Mouse (Mus musculus) ovary, adult 18-20 months (tissue): Measurements from ENCODE around the gene Mrpl40.
"Not testable (repeated sequence)": the region's sequence is repeated elsewhere in the genome, so short reads cannot be mapped to it uniquely, and the experiment has no call there.

Experiments
- DNase-seq: peaks from one replicate; pipeline ENCODE4 v3.0.0; 2022; ENCODE audit warnings: low spot score, mixed read lengths

Gene Mrpl40

DNA sequence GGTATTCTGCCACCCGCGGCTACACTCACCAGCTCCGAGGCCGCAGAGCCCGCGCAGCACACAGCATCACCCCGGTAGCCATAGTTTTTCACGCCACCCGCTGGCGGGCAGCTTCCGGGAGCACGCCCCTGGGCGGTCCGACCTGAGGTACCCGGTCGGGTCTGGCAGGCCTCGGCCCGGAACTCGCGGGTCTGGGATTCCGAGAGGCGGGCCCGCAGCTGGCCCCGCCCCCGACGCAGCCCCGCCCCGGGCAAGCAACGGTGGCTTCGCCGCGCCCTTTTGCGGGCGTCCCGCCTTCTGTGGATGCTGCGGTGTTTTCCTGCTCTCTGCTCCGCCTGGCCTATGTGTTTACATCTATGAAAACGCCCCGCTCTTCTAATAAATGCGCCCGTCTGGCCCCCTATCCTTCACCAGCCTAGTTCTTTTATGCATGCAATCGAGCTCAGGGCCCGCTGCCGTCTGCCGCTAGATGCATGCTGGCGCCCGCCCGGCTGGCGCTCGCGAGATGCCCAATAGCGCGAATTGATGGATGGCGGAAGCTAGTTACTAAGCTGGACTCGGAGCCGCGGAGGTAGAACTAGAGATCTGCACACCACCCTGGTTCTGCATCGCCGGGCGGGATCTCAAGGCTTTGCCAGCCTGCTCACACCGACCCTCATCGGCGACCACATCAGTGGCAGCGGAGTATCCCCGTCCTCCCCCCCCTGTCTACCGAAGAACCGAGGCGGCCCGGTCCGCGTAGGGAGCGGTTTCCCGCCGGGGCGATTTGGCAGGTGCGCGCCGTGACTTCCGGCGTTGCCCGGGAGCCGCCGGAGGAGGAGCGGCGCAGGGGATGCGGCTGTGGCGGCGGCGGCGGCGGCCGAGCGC lies at the start of gene Mrpl40, which contains the start of gene Hira:
TSS of gene Mrpl40 (minus strand) at position 421 of the 867 bp plus-strand sequence.
TSS of gene Hira (plus strand) at position 596 of the 867 bp plus-strand sequence.
- peak; percentile 95 for DNase-seq

DNA sequence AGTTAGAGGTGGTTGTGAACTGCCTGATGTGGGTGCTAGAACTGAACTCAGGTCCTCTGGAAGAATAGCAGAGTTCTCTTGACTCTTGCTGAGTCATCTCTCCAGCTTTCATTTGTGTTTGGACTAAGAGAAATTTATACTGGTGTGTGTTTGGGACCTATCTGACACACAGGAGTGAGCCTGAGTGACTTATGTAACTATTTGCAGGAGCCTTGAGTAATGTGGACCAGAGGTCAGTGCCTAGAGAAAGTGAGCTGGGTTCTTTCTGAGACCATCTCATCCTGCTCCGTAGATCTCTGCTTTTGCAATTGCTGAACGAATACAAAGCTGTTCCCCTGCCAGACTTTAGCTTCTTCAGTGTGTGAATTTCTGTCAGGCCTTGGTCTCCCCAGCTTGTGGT lies 45.1 kb upstream of the Mrpl40 start:
- DNase-seq, result no peak

DNA sequence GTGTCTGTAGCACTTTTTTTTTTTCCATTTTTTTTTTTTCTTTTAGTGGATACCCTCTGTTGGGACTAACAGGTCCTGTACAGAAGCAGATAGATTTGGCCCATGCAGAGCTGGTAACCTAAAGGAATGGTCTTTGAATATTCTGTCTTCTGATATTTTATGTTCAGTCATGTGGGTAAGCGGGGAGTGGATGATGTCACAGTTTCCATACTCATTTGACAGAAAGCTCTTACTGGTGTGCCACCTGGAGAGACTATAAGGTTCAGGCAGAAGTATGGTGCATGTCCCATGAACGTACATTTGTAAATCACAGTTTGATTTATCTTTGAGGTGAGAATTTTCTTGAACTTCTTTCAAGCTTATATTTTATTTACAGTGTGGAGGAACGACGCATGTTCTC lies 39.4 kb upstream of the Mrpl40 start:
- DNase-seq, result no peak

DNA sequence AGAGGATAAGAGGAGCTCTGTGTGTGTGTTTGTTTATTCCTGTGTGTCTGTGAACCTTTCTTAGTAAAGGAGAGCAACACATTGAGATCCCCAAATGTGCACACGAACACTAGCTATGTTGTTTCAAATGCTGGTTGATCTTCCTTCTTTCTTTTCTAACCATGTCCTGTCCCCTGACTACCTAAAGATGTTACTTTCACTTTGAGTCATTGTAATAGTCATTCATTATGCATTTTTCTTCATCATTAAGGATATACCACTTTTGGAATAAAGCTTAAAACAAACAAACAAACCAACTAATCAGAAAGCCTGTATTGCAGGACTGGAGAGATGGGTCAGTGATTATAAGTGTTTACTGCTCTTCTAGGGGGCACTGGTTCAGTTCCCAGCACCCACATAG lies 29.0 kb upstream of the Mrpl40 start:
- no peak for DNase-seq

DNA sequence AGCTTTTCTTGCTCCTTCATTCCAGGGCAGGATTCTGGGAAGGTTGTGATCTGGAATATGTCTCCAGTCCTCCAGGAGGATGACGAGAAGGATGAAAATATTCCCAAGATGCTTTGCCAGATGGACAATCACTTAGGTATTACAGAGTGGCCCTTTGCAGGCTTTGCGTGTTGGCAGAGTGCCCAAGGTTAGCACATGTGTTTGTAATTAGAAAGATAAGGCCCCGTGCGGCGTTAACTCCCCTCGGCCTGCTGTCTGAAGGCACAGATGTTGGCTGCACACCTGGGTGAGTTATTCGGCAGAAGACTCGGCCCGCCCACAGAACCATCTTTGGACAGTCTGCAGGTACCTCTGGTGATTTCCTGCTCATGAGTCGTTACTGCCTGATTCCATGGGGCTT lies 19.8 kb upstream of the Mrpl40 start:
- peak; percentile 8 for DNase-seq

DNA sequence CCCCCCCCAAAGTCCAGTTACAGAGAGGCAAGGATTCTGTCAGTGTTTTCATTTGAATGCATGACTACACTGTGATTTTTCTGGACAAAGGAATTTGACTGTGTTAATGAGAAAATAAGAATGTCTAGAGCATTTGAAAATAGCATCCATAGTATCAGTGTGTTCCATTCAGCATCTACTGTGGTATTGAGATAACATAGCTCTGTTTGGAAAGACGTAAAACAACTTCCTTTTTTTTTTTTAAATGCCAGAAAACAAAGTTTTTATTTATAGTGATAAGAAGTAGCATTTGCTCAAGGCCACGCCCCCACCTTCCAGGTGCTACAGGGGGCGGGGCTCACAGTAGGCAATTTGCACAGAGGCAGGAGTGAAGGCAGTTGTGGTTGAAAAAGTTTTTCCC lies 18.6 kb upstream of the Mrpl40 start:
- DNase-seq, result no peak

DNA sequence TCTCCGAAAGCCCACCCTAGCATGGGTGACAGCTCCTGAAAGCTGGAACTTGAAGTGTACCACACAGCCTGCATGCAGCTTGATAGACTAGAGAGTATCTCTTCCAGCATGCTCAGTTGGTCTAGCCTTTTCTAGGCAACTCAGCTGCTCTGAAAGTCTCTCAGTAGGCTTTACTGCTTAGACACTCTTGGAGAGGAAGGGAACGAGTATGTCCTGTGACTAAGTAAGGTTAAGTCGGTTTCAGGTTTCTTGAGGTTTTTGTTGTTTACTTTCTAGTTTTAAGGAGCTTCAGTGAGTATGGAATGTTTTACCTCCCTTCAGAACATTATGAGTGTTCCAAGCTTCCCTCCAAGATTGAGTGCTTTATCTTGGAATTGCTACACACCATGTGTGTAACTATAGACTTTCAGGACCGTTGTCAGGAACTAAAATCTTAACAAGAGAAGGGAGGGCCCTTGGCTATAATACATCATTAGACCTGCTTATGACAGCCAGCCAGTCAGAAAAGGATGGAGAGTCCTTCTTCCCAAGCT lies 17.2 kb upstream of the Mrpl40 start:
- DNase-seq, result no peak

DNA sequence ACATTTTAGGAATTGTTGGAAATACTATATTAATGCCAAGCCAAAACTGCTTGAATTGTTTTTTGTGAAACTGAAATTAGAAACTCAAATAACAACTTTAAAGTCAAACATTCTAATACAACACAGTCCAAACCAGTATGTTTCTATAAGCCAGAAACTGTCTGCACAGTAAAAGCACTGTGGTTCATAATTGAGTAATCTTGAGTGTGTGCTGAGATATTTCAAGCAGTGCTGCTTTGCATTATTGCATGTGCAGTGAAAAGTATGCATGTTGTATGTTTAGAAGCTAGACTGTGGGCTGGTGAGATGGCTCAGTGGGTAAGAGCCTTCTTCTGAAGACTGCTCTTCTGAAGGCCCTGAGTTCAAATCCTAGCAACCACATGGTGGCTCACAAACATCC lies 7.4 kb upstream of the Mrpl40 start:
- DNase-seq, result no peak

DNA sequence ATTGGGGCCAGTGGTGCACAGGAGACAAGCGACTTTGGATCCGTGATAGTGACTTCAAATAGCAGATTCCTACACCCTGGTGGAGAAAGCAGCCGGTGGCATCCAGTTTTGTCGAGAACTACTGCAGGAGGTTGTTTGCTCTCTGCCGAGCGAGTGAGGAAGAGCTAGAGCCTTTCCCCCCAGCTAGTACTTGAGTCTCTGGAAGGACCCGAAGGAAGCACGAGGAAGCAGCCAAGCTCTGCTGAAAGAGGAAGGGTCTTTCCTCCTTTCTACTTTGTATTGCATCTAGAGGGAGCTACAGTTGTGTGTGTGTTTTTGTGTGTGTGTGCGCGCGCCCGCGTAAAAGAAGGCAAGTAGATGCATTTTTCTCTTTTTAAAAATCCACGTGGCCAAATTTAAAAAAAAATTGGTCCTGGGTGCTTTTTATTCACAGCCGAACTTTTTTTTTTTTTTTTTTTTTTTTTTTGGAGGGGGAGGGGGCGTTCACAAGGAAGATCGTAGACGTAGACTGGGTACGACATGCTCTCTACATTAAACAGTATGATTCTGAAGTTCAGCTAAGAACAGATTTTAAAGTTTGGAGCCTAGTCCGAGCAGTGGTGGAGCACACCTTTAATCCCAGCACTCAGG lies 1.5 kb upstream of the Mrpl40 start:
- DNase-seq, result no peak

DNA sequence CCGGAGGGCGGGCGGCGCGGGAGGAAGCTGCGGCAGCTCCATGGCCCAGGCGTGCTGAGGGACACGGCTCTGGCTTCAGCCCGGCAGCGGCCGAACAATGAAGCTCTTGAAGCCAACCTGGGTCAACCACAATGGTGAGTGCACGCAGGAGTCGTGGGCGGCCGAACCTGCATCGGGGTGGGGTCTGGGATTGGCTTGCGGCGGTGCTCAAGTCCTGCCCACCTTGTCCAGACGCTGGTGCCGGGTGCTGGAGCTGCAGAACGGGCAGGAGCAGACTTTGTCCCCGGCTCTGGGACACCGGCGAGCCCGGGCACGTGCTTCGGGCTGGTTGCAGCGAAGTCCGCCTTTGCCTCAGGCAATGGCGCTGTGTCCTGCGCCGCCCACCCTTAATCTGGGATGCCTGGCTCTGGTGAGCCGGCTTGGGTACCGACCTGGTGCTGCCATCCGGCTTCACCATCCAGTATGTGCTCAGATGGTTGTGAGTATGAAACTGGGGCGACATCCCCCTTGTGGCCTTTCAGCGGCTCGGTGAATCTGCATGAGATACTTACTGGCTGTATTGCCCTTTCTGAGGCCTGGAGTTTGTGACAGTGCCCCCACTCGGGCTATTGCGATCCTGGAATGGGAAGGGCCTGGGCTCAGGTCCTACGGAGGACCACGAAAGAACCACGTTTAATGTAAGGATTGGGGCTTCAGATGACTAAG lies 876 bp upstream of the Mrpl40 start:
- peak; percentile 25 for DNase-seq

DNA sequence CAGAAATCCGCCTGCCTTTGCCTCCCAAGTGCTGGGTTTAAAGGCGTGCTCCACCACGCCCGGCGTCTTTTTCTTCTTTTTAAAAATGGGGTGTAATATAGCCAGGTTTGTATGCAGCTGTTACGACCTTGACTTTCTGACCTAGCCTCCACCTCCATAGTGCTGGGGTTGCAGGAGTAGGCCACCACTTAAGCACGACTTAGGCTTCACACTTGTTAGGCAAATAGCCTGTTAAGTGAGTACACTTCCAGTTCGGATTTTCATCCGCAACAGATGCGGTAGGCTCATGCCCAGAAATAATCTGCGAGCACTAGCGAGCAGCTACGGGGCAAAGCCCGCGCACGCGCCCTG lies 596 bp downstream of the Mrpl40 start:
- no peak for DNase-seq

DNA sequence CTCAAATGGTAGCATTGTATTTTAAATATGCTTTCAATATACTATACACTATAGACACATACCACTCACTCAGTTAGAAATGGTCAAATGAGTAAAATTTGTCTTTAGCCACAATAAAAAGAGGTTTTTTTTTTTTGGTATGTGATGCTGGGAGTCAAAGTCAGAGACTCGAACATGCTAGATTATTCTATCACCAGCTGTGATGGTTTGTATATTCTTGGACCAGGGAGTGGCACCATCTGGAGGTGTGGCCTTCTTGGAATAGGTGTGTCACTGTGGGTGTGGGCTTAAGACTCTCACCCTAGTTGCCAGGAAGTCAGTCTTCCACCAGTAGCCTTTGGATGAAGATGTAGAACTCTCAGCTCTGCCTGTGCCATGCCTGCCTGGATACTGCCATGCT lies 6.2 kb downstream of the Mrpl40 start:
- not testable (repeated sequence) for DNase-seq

DNA sequence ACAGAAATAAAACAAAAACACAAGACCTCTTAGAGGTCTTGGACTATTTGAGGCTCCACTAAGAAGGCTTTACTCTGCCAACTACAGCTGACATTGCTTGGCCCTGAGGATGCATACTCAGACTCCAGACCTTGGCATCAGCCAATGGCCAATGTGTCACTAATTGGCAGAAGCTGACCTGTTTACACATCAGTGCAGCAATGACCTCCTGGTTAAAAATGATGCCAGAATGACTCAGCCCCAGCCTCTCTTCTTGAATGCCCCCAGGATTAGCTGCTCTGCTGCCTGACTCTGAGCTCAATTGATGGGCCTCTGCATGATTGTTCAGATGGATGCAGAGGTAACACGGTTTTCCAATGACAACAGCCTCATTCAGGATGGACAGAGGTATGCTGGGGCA lies 16.5 kb downstream of the Mrpl40 start:
- peak; percentile 54 for DNase-seq

DNA sequence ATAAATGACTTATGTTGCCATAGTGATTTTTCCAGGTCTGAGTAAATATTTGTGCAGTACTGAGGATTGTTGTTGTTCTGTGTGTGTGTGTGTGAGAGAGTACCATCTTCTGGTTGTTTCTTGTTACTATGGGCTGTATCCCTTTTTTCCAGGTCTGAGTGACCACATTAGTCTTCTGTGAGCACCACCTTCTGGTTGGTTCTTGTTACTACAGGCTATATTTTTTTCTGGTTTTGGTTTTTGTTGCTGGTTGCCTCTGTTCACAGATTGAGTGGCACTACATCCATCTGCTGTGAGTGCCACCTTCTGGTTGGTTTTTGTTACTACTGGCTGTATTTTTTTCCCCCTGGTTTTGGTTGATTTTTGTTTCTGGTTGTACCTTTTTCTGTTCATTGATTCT lies 18.1 kb downstream of the Mrpl40 start:
- DNase-seq, result no peak

DNA sequence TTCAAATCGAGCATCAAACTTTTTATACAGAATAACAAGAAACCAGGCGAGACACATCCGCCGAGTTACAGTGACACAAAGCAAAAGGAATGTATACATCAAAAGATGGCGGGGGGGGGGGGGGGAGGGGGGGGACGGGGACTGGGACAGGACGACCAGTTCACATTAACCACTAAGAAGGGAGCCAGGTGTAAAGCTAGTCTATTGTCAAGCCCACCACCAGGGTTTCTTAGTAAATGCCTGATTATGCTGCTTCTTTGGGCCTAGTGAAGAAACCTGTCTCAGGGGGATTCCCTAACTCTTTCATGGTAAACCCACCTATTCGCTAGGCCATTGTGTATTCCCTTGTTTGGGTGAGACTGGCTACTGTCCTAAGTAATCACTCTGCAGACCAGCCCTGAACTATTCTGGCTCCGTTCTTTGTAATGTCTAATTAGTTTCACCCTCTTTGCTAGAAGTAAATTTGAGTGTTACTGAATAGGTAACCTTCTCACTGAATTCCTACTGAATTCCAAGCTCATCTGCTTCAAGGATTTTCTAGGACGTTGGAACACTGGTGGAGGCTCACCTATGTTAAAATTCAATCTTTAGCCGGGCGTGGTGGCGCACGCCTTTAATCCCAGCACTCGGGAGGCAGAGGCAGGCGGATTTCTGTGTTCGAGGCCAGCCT lies 27.0 kb downstream of the Mrpl40 start:
- not testable (repeated sequence) for DNase-seq

DNA sequence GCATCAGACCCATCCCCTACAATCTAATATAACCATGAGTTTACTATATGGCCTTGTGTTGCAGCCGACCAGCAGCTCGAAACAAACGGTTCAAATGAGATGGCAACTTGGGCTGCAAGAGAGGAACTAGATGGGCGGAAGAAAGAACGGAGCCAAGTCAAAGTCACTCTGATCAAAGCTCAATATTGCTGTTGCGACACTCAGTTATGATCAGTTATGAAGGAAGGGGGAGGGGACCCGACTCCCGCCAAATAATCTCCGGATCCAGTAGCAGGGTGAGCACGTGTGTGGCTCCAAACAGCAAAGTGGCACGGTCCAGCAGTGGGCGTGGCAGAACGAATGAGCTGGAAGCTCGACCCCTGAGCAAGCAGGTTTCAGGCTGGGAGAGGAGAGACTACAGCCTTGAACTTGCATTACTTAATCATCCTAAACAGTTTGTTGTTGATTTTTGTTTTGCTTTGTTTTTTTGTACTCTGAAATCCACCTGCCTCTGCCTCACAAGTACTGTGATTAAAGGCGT lies 30.3 kb downstream of the Mrpl40 start:
- no peak for DNase-seq

DNA sequence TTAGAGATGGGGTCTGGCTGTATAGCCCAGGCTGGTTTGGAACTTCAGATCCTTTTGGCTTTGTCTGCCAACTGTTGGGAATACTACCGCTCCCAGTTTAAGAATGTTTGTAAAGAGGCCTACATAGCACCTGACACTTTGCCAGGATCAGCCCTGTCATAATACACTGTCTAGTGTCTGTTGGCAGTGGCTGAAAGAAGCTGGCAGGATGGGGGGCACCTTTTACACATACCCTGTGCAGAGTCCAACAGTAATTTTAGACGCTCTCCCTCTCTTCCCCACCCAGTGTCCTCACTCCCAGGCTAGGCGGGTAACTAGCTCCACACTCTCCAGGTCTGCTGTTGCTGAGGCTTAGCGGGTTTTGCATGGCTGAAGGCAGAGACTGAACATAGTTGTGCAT lies 38.3 kb downstream of the Mrpl40 start:
- no peak for DNase-seq

DNA sequence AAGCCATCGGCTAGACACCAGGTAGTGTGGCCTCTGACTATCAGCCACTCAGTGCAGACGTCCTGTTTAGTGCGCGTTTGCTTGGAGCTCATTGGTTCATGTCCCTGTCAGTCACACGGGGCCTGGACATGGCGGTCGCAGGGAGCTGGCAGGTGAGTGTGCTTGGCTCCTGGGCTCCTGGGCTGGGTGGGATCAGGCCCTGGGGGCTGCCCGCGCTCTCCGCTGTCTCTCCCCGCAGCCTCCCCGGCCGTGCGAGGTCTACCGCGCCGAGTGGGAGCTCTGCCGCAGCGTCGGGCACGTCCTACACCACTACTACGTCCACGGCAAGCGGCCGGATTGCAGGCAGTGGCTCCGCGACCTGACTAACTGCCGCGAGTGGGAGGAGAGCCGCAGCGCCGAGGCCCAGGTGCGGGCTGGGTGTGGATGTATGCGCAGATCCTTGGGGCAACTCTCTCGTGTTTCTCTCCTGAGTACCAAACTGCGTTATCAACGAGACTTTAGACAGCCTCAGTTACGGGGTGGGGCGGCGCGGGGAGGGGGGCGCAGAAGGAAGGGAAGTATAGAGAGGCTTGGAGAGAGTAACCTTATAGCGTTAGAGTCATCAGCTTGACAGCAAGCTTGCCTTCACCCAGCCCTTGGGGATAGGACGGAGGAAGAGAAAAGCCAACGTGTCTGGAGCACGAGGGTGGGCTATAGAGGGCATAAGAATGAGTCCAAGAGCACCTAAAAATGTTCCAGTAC lies 40.0 kb downstream of the Mrpl40 start, which contains the start of the genes 2510002D24Rik and Gm28539:
TSS of gene 2510002D24Rik (plus strand) at position 111 of the 741 bp plus-strand sequence.
TSS of gene Gm28539 (plus strand) at position 117 of the 741 bp plus-strand sequence.
- peak; percentile 87 for DNase-seq

DNA sequence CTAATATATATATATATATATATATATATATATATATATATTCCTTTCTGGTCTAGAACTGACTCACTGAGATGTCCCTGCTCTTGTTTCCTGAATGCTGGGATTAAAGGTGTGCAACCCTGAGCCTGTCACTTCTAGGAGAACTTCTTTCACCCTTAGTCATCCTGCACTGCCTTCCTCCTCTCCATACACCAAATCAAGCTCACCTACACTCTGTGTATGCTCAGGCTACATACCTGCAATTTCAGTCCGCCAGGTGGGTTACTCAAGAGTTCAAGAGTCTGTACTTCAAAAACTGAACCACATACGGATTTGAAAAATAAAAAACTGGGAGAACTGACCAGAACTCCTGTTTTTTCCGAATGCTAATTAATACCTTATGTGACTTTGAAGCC lies 40.6 kb downstream of the Mrpl40 start:
- no peak for DNase-seq

DNA sequence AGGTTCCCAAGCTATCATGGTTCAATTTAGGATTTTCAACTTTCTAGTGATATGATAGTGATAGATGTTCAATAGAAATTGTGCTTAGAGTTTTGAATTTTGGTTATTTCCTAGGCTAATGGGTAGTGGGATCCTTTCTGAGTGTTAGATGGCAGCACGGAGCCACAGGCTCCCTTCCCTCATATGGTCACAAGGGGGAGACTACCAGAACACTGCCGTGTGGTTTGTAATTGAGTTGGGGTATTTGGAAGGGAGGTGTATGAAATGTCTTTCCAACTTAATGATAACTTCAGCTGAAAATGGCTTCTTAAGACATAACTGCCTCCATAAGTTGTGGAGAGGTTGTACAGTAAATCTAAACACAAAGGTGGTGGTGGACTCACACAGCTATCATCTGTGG lies 43.2 kb downstream of the Mrpl40 start:
- no peak for DNase-seq

DNA sequence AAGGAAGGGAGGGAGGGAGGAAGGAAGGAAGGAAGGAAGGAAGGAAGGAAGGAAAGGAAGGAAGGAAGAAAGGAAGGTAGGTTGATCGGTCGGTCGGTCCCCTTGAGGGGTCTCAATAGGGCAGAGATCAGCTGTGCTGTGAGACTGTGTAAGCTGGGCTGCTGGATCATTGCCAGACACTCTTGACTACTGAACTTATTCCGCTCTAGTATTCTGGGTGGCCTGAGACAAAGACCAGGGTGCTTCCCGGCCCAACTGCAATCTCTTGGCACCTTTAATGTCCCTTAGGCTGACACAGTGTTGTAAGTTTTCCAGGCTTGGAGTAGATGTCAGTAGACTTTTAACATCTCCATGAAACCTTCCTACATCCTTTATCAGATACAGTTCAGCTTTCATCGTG lies 47.6 kb downstream of the Mrpl40 start:
- no peak for DNase-seq
